Mouse (Mus musculus): Measurements from ENCODE around the gene Zbtb17. TPM values are rescaled to one million over a fixed set of nuclear protein-coding genes. Genes with fewer than 3 reads are reported as not detected.
A peak's percentile ranks its signal among the peaks of the same experiment; 100 is the strongest.

Gene Zbtb17
- total RNA-seq, 1 experiment: 30.1 TPM

- no peak for DNase-seq (ENCODE audit: low read depth, low spot score)
- no peak overlapping the region for H3K4me3 ChIP-seq (ENCODE audit: insufficient read depth in 1 of 2, low read depth in 1 of 2, low read length in 2 of 2, poor library complexity in 1 of 2, severe bottlenecking in 1 of 2)
- no peaks in the 10 kb centered on the region for H3K36me3 ChIP-seq (ENCODE audit: control insufficient read depth, insufficient read depth, low read length, poor library complexity, severe bottlenecking)
- no peak overlapping the region for H3K9ac ChIP-seq (ENCODE audit: insufficient read depth, low read depth, low read length, poor library complexity, severe bottlenecking)
- no peak overlapping the region for H3K27ac ChIP-seq (ENCODE audit: insufficient read depth, low read depth, low read length, poor library complexity, severe bottlenecking)
- TF ChIP-seq ZC3H11A (IDR thresholded peaks at IDR 0.05; ENCODE audit: borderline replicate concordance, low read depth, low read length) (no peak), ZNF384 (IDR thresholded peaks at IDR 0.05; ENCODE audit: low read depth, low read length) (no peak), CHD2 (IDR thresholded peaks at IDR 0.05; ENCODE audit: low read depth, low read length) (no peak), MAFK (IDR thresholded peaks at IDR 0.05; ENCODE audit: insufficient read depth, low read depth, low read length) (no peak), HCFC1 (IDR thresholded peaks at IDR 0.05; ENCODE audit: borderline replicate concordance, insufficient read depth, low read length) (no peak)
- H3K9me3 ChIP-seq (ENCODE audit: control insufficient read depth, insufficient read depth, low read depth, low read length): no peaks in the 10 kb centered on the region
- H3K4me1 ChIP-seq (ENCODE audit: control insufficient read depth in 2 of 2, insufficient read depth in 2 of 2, low read length in 2 of 2, poor library complexity in 1 of 2): peaks cover 0 to 4% of the 10 kb centered on the region in 2 experiments; a peak in 1 of 4 replicates
- in situ Hi-C loops (cut with MboI; ENCODE audit: low sequenced_read_pairs in 2 of 2, unreplicated experiment in 2 of 2): loop anchor here in 1 of 2 experiments (5.0 kb wide), 1 partner anchor 77 kb away; no protein-coding TSS in a partner anchor
Measured at GRCm38 (mm10) chr4:141400171-141400570, 44.3 kb upstream of the Zbtb17 start.

DNA sequence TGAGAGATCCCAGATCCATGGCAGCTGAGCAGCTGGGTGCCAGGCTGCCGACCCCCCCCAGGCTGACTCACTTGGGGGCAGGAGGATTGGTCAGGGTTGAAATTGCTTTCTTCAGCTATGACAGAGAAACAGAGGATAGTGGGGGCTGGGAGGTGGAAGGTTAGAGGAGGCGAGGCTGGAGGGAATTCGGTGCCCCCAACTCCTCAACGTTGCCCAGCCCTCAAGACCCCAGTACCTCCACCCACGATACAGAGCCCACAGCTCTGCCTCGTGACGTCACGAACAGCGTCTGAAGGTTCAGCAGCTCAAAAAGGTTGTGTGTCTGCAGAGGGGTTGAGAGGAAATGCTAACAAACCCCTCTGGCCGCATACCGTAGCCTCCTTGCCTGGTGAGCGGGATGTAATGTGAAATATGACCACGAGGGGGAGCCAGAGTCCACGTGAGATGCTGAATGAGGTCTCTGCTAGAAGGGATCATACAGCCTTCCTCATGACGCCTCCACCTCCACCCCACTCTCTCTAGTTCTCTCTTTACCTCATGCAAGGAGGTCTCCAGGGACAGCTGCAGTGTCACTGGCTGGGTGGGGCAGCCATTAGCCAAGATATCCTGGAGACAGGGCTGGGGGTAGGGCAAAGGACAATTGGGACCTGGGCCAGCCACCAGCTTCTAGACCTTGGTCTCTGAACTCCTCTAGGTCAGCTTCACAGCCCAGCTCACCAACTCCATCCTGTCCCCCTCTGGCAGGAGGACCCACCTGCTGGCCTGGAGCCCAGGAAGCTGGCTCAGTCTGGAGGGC, 39.7 kb upstream of the Zbtb17 start:
- H3K36me3 ChIP-seq (ENCODE audit: control insufficient read depth, insufficient read depth, low read length, poor library complexity, severe bottlenecking): no peaks in the 10 kb centered on the region
- in situ Hi-C loops (cut with MboI; ENCODE audit: low sequenced_read_pairs in 2 of 2, unreplicated experiment in 2 of 2): loop anchor here in 1 of 2 experiments (5.0 kb wide), 2 partner anchors 73 to 188 kb away; no protein-coding TSS in a partner anchor
- H3K9me3 ChIP-seq (ENCODE audit: control insufficient read depth, insufficient read depth, low read depth, low read length): no peaks in the 10 kb centered on the region
- peak overlapping the region; percentile 15; the same call in 1 of the 2 replicates for H3K9ac ChIP-seq (ENCODE audit: insufficient read depth, low read depth, low read length, poor library complexity, severe bottlenecking)
- TF ChIP-seq ZC3H11A (IDR thresholded peaks at IDR 0.05; ENCODE audit: borderline replicate concordance, low read depth, low read length) (peak; percentile 62; the same call in 1 of the 2 replicates), MAFK (IDR thresholded peaks at IDR 0.05; ENCODE audit: insufficient read depth, low read depth, low read length) (no peak), ZNF384 (IDR thresholded peaks at IDR 0.05; ENCODE audit: low read depth, low read length) (no peak)
- peaks cover 0 to 7% of the 10 kb centered on the region in 2 experiments; a peak in 1 of 4 replicates for H3K4me1 ChIP-seq (ENCODE audit: control insufficient read depth in 2 of 2, insufficient read depth in 2 of 2, low read length in 2 of 2, poor library complexity in 1 of 2)
- H3K4me3 ChIP-seq (ENCODE audit: insufficient read depth in 1 of 2, low read depth in 1 of 2, low read length in 2 of 2, poor library complexity in 1 of 2, severe bottlenecking in 1 of 2): no peak overlapping the region
- H3K27ac ChIP-seq (ENCODE audit: insufficient read depth, low read depth, low read length, poor library complexity, severe bottlenecking): no peak overlapping the region
- DNase-seq (ENCODE audit: low read depth, low spot score): peak; percentile 73

- DNase-seq (ENCODE audit: low read depth, low spot score): no peak
- no peak overlapping the region for H3K27ac ChIP-seq (ENCODE audit: insufficient read depth, low read depth, low read length, poor library complexity, severe bottlenecking)
- no peaks in the 10 kb centered on the region for H3K36me3 ChIP-seq (ENCODE audit: control insufficient read depth, insufficient read depth, low read length, poor library complexity, severe bottlenecking)
- TF ChIP-seq ZNF384 (IDR thresholded peaks at IDR 0.05; ENCODE audit: low read depth, low read length) (no peak), CHD2 (IDR thresholded peaks at IDR 0.05; ENCODE audit: low read depth, low read length) (no peak), MAFK (IDR thresholded peaks at IDR 0.05; ENCODE audit: insufficient read depth, low read depth, low read length) (no peak), HCFC1 (IDR thresholded peaks at IDR 0.05; ENCODE audit: borderline replicate concordance, insufficient read depth, low read length) (no peak), ZC3H11A (IDR thresholded peaks at IDR 0.05; ENCODE audit: borderline replicate concordance, low read depth, low read length) (no peak)
- no peaks in the 10 kb centered on the region for H3K9me3 ChIP-seq (ENCODE audit: control insufficient read depth, insufficient read depth, low read depth, low read length)
- no peak overlapping the region for H3K9ac ChIP-seq (ENCODE audit: insufficient read depth, low read depth, low read length, poor library complexity, severe bottlenecking)
- H3K4me1 ChIP-seq (ENCODE audit: control insufficient read depth in 2 of 2, insufficient read depth in 2 of 2, low read length in 2 of 2, poor library complexity in 1 of 2): peaks cover 0 to 4% of the 10 kb centered on the region in 2 experiments; a peak in 1 of 4 replicates
- in situ Hi-C loops (cut with MboI; ENCODE audit: low sequenced_read_pairs in 2 of 2, unreplicated experiment in 2 of 2): loop anchor here in 1 of 2 experiments (5.0 kb wide), 1 partner anchor 187 kb away; no protein-coding TSS in a partner anchor
- no peak overlapping the region for H3K4me3 ChIP-seq (ENCODE audit: insufficient read depth in 1 of 2, low read depth in 1 of 2, low read length in 2 of 2, poor library complexity in 1 of 2, severe bottlenecking in 1 of 2)
Measured at GRCm38 (mm10) chr4:141405314-141405622, 39.2 kb upstream of the Zbtb17 start.

DNA sequence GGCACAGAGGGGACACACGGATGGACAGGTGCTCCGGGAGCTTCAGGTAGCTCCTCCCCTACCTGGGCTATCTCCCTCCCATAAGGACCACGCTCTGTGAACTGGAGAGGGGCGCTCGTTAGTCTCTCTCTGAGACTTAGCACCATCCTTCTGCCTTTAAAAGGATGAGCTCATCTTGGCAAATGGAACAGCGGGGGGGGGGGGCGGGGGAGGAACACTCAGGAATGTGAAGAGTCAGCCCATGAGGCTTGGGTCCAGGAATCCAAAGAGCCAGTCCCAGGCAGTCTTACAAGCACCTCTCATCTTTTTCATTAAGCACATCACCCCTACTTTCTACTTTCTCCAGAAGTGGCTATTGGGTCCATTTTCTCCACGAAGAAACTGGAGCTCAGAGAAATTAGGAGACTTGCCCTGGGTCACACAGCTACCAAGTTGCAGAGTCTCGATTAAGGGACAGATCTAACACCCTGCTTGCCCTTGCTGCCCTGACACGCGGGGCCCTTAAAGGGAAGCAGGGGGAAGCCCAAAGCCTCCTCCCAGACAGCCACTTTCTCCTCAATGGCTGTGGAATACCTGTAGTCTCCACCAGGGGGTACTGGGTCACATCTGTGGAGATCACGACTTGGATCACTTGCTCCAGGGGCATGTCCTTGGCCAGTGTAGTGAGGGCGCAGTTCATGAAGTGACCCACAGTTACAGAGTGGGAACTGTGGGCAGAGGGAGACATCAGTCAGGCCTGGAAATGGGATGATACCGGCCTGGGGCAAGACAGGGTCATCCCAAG, 37.7 kb upstream of the Zbtb17 start:
- Histone ChIP-seq H3K4me3 (ENCODE audit: insufficient read depth in 1 of 2, low read depth in 1 of 2, low read length in 2 of 2, poor library complexity in 1 of 2, severe bottlenecking in 1 of 2) (no peak overlapping the region), H3K9ac (ENCODE audit: insufficient read depth, low read depth, low read length, poor library complexity, severe bottlenecking) (no peak overlapping the region), H3K4me1 (ENCODE audit: control insufficient read depth in 2 of 2, insufficient read depth in 2 of 2, low read length in 2 of 2, poor library complexity in 1 of 2) (peaks cover 0 to 4% of the 10 kb centered on the region in 2 experiments; a peak in 1 of 4 replicates), H3K27ac (ENCODE audit: insufficient read depth, low read depth, low read length, poor library complexity, severe bottlenecking) (no peak overlapping the region), H3K9me3 (ENCODE audit: control insufficient read depth, insufficient read depth, low read depth, low read length) (no peaks in the 10 kb centered on the region), H3K36me3 (ENCODE audit: control insufficient read depth, insufficient read depth, low read length, poor library complexity, severe bottlenecking) (no peaks in the 10 kb centered on the region)
- TF ChIP-seq MAFK (IDR thresholded peaks at IDR 0.05; ENCODE audit: insufficient read depth, low read depth, low read length) (no peak), ZC3H11A (IDR thresholded peaks at IDR 0.05; ENCODE audit: borderline replicate concordance, low read depth, low read length) (no peak; the same call in 1 of the 2 replicates), CHD2 (IDR thresholded peaks at IDR 0.05; ENCODE audit: low read depth, low read length) (no peak), HCFC1 (IDR thresholded peaks at IDR 0.05; ENCODE audit: borderline replicate concordance, insufficient read depth, low read length) (no peak), ZNF384 (IDR thresholded peaks at IDR 0.05; ENCODE audit: low read depth, low read length) (no peak)
- in situ Hi-C loops (cut with MboI; ENCODE audit: low sequenced_read_pairs in 2 of 2, unreplicated experiment in 2 of 2): loop anchor here in 1 of 2 experiments (5.0 kb wide), 1 partner anchor 186 kb away; no protein-coding TSS in a partner anchor
- DNase-seq (ENCODE audit: low read depth, low spot score): no peak
